Mouse (Mus musculus) gastrocnemius, postnatal 10 days (tissue): ENCODE measurements around the gene Dnaja4. TPM values are rescaled to one million over a fixed set of nuclear protein-coding genes. Genes with fewer than 3 reads are reported as not detected.
"Not testable (repeated sequence)": the region's sequence is repeated elsewhere in the genome, so short reads cannot be mapped to it uniquely, and the experiment has no call there.

Experiments
- DNase-seq: peaks from one replicate; pipeline ENCODE4 v3.0.0; 2021; ENCODE audit warnings: mixed read lengths
- long read RNA-seq, 2 experiments: library from polyadenylated mRNA; stranded (forward); transcript quantifications; one replicate each; pipeline ENCODE4 v2.0.0; 2021
- total RNA-seq, 2 experiments: library from RNA; stranded (reverse); gene quantifications; 2 replicates each; pipeline ENCODE4 v1.2.3; 2021

Gene Dnaja4
- total RNA-seq = 10 to 100 TPM; 42.3 to 48.3 TPM
- long read RNA-seq, experiment 1, transcript Dnaja4-201 (7 exons, 3,003 nt) = major isoform, 124 of 136 reads
- long read RNA-seq, experiment 1, partial matches to known transcripts = 2 of 136 reads
- long read RNA-seq, experiment 1, other reads (novel, unspliced or antisense) = 10 of 136 reads
- long read RNA-seq, experiment 2, transcript Dnaja4-201 (7 exons, 3,003 nt) = major isoform, 90 of 97 reads
- long read RNA-seq, experiment 2, partial matches to known transcripts = 3 of 97 reads
- long read RNA-seq, experiment 2, other reads (novel, unspliced or antisense) = 4 of 97 reads

- no peak for DNase-seq
Measured at GRCm38 (mm10) chr9:54698318-54699086, at the start of gene Dnaja4. Gene Dnaja4, plus strand, starts transcription at chr9:54698873.

DNA sequence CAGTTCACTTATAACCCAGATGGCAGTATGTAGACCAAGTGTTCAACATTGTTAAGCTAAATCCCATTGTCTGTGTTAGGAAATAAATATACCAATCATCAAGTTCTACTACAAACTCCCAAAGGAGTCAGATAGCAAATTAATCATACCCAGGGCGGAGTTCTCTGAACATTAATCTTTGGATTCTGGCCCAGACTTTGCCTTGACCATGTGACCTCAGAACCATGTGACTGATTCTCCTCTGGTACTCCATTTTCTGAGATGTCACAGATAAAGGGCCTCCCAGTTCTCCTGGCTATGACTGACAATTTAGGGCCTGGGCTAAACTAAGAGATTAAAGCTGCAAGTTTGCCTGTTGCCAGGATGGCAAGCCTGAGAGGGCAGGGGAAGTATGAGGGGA is 49.3 kb upstream of the Dnaja4 start:
- no peak for DNase-seq

- no peak for DNase-seq
Measured at GRCm38 (mm10) chr9:54652778-54653177, 45.9 kb upstream of the Dnaja4 start.

- no peak for DNase-seq
Measured at GRCm38 (mm10) chr9:54655846-54656245, 42.8 kb upstream of the Dnaja4 start.

- no peak for DNase-seq
Measured at GRCm38 (mm10) chr9:54656402-54656801, 42.3 kb upstream of the Dnaja4 start.

DNA sequence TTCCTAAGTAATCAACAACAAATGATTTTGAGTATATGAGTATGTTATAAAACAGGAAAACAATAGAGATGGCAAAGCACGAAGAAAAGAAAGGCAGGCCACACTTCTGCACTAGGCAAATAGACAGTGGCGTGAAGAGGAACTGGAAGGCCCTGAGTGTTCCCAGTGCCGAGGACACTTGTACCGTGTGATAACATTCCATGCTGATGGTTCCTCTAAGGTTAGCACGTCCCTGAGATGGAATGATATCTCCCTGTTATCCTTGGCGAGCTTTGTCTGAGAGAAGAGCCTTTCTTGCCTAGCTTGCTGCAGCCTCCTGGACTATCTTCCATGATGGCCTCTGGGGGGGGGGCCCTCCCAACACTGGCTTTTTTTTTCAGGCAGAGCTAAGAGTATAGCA is 39.9 kb upstream of the Dnaja4 start:
- no peak for DNase-seq

DNA sequence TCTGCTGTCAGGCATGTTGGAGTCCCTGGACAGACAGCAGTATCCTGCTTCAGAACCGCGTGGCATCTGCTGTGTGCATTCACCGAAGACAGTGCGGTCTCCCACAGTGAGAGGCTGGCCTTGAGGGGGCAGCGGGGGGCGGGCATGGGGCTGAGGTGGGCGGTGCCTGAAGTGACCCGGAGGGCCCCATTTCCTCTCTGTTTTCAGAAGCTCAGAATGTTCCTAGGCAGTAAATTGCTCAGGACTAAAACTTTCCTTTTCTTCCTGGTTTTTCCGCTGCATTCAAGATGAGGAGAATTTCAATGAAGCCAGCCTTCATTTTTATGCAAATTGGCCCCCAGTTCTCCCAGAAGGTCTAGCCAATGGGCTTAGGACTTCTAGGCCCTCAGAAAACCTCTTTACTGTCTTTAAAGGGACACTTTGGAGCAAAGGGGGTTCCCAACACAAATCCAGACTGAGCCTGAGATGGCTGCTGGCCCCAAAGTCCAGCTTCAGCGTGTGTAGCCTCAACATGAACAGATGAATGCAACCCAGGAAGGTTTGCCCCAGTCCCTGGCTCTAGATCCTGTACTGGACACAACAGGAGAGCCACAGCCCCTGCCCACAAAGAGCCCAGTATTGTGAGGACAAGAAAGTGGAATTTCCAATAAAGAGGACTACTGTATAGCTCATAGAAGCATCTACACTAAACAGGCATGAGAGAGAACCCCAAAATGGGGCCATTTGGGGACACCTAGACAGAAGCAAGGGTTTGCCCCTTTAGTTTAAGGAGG is 36.9 kb upstream of the Dnaja4 start, which contains the start of gene Acsbg1:
Acsbg1 (minus strand) TSS at position 266 of the 773 bp plus-strand sequence.
- no peak for DNase-seq

DNA sequence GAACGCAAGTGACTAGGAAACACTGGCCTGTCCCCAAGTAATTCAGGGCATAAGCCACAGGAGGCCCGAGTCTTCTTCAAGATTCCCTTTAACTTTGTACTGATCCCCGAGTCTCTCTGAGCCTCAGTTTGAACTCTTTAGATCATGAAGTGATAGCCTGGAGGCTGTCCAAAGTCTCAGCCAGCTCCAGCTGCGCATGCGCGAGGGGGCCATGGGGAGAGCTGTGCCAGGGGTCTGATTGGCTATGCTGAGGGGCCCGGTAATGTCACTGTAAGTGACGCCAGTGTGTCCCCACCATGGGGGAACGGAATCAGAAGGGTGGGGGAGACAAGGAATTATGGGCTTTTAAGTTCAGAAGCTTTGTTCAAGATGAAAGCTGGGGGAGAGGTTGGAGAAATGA is 34.3 kb upstream of the Dnaja4 start:
- no peak for DNase-seq

DNA sequence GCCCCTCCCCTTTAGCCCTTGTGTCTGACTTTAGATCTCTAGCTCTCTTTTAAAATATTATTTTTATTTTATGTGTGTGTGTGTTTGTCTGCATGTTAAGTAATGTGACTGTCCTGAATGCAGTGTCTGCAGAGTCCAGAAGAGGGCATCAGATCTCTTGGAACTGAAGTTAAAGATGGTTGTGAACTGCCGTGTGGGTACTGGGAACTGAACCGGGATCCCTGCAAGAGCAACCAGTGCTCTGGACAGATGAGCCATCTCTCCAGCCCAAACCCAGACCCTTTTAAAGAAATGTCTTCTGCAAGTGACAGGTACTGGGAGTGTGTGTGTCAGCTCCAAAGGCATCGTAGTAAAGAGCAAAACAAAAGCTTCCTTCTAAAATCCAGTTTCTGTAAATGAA is 32.6 kb upstream of the Dnaja4 start:
- DNase-seq = no peak

DNA sequence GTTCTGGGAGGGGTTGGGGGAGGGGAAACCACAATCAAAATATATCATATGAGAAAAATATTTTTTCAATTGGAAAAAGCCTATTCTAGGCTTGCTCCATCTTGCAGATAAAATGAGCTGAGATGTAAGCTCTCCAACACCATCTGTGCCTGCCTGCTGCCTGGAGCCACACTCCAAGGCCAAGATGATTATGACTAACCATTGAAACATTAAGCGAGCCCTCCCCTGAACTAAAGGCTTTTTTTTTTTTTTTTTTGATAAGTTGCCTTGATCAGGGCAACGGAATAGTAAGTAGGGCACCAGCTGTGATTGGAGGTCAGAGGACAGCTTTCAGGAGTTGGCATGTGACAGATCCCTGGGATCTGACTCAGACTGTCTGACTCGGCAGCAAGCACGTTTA is 30.2 kb upstream of the Dnaja4 start:
- no peak for DNase-seq

DNA sequence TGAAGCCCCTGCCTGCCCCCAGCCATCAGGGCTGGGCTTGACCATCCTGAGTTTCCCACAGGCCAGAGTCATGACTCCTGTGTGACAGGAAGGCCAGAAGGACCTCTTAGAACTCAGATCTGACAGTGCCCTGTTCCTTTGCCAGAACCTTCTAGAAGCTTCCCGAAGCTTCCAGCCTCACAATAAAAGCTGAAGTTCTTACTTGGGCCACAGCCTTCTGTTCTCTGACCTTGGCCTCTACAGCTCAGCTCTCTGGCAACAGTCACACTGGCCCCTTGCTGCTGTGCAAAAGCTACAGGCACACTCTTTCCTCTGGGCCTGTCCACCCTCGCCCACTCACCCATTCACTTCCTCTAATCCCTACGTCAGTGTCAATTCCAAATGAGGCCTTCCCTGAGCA is 26.7 kb upstream of the Dnaja4 start:
- DNase-seq = no peak

GRCm38 (mm10) chr9:54673887-54674286 is 24.8 kb upstream of the Dnaja4 start:
- DNase-seq = no peak

DNA sequence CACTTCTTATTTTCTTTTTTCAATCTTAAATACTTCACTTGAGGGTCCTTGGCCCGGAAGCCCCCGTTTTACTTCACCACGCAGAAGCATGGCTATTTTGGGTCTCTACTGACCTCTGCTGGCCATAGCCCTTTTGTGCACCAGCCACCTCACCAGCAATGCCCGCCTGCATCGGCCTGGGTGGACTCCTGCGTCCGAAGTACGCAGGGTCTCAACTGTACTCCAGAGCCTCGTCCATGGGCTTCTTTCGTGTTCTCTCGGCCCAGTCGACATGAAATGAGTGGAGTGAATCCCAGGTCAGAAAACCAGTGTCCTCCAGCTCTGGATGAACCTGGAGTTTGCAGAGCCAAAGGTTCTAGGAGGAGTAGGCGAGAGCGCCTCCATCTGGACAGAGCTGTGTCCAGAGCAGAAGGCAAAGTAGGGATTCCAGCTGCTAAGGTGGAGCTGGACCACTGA is 22.1 kb upstream of the Dnaja4 start:
- peak; percentile 71 for DNase-seq

DNA sequence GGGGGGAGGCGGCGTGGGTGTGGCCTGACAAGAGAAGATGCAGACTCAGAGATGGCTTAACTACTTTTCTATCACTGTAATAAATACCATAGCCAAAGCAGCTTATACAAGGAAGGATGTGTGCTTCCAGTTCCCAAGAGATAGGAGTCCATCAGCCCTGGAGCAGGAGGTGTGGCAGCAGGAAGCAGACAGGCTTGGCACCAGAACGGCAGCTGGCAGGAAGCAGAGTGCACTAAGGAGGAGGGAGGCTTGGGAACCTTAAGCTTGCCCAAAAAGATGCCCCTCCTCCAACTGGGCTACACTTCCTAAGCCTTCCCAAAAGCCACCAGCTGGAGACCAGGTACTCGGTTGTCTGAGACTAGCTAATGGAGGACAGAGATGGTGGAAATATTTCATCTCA is 15.8 kb upstream of the Dnaja4 start:
- no peak for DNase-seq

DNA sequence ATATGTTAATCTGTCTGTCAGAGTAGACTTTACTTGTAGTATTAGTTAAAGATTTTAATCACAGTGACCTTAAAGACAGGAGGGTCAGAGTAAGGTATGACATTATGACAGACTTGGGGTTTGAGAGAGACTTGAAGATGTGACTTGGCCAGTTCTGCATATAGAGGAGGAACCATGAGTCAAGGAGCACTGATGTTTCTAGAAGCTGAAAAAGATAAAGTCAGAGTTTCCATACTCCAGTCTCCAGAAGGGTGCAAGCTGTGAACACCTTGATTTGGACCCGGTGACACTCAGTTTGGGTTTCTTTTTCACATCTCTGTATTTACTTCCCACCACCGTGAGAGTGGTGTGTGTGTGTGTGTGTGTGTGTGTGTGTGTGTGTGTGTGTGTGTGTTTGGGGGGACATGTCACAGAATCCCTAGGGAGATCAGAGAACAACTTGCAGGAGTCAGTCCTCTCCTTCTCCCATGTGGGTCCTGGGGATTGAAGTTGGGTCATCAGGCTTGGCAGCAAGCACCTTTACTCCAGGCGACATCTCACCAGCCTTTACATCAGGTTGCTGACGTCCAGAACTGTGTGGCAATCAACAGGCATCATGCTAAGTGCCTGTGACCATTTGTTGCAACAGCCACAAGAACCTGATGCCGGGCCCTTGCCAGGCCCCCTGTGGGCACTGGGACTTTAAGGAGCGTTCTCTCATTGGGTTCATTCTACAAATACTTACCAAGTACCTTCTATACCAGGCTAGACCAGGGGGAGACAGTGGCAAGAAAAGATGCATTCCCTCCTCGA is 14.7 kb upstream of the Dnaja4 start:
- DNase-seq = no peak

DNA sequence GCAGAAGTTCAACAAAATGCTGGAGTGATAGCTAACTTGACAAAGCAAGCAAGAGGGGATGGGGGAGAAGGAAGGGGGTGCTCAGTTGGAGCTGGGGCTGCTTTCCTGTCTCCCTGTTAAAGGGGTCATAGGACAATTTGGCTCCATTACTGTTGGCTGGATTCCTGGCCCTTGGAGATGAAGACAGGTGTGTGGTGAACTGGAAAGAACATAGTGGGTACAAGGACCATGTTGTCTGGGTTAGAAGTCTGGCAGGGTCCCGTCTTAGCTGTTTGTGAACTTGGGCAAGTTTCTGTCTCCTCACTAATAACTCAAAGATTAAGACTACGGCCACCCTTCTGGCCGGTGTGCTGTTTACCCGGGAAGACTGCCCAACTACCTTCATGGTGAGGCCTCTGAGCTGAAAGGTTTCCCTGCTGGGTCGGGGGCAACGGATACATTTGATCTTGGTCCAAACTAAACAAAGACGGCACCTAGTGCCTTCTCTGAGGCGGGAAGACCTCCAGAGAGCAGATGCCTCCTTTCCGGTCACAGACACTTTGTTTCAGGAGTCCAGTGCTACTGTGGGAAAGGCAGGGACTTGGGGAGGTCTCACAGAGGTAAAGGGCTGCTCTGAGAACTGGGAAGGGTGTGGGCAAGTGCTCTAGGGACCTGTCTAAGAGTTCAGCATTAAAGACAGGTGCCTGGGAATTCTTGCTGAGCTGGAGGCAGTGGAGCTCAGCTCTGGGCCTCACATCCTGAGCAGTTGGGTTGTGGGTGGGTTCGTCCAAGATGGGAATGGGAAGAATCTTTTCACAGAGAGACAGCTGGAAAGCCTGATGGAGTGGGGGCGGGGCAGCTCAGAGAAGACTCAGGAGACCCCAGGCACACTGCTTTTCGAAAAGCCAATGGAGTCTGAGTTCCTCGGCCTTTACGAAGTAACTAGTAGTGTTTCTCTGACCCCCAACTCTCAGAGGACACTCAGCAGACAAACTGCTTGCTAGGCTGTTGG is 11.1 kb upstream of the Dnaja4 start:
- no peak for DNase-seq

- DNase-seq = no peak
Measured at GRCm38 (mm10) chr9:54689446-54689845, 9.2 kb upstream of the Dnaja4 start.

- DNase-seq = not testable (repeated sequence)
Measured at GRCm38 (mm10) chr9:54690697-54691096, 8.0 kb upstream of the Dnaja4 start.

- DNase-seq = not testable (repeated sequence)
Measured at GRCm38 (mm10) chr9:54691241-54691805, 7.3 kb upstream of the Dnaja4 start.

DNA sequence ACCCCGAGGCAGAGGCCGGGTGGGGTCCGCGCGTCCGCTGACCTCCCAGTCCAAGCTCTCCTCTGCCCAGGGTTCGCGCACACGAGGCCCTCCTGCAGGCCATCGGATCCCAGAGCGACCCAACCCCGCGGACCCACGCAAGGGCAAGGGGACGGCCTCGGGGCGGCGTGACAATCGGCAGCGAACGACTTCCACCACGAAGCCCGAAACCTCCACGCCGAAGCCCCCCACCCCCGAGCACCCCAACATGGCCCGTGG is 343 bp downstream of the Dnaja4 start:
- DNase-seq = no peak
